Mouse (Mus musculus) liver, postnatal 0 days (tissue): ENCODE measurements around the gene Thoc2. TPM values are rescaled to one million over a fixed set of nuclear protein-coding genes. Genes with fewer than 3 reads are reported as not detected.

ENCODE experiments used
- ATAC-seq: fragments of 200-750 bp; cut with Nextera tagmentation; 2 replicates; pipeline ENCODE4 v1.8.0; 2017; ENCODE audit warnings: mild to moderate bottlenecking, moderate library complexity
- DNase-seq: peaks from one replicate; pipeline ENCODE4 v3.0.0-alpha.2; 2016
- H3K27ac ChIP-seq: fragments of 300-500 bp; sonication (generic); 2 replicates; pipeline ENCODE4 v1.5.1; 2014; ENCODE audit warnings: antibody characterized with exemption, moderate library complexity, mild to moderate bottlenecking, low read depth
- H3K27me3 ChIP-seq: fragments of 300-500 bp; sonication (generic); 2 replicates; pipeline ENCODE4 v1.6.1; 2014; ENCODE audit warnings: low read length, control low read depth, mixed read lengths; ENCODE audit not compliant: insufficient read depth
- H3K36me3 ChIP-seq: fragments of 300-500 bp; sonication (generic); replicated peaks from 2 replicates; pipeline ENCODE4 v1.6.1; 2014; ENCODE audit warnings: mild to moderate bottlenecking, control low read depth, low read length, moderate library complexity, mixed read lengths; ENCODE audit not compliant: insufficient read depth
- H3K4me1 ChIP-seq: fragments of 300-500 bp; sonication (generic); 2 replicates; pipeline ENCODE4 v1.6.1; 2014; ENCODE audit warnings: antibody characterized with exemption, mild to moderate bottlenecking, control low read depth; ENCODE audit not compliant: insufficient read depth
- H3K4me2 ChIP-seq: fragments of 300-500 bp; sonication (generic); 2 replicates; pipeline ENCODE4 v1.6.1; 2014; ENCODE audit warnings: low read depth, mild to moderate bottlenecking, low read length, moderate library complexity, mixed read lengths
- H3K4me3 ChIP-seq: fragments of 300-500 bp; sonication (generic); 2 replicates; pipeline ENCODE4 v1.5.1; 2014; ENCODE audit warnings: low read depth, low read length
- H3K9ac ChIP-seq: fragments of 300-500 bp; sonication (generic); replicated peaks from 2 replicates; pipeline ENCODE4 v1.6.1; 2014; ENCODE audit warnings: mild to moderate bottlenecking, moderate library complexity
- H3K9me3 ChIP-seq: fragments of 300-500 bp; sonication (generic); 2 replicates; pipeline ENCODE4 v1.6.1; 2016; ENCODE audit warnings: mild to moderate bottlenecking, control low read depth, low read length, mixed read lengths
- CTCF ChIP-seq: sonication (generic); IDR thresholded peaks from 2 replicates; pipeline ENCODE4 v1.5.1; 2016; ENCODE audit warnings: antibody characterized with exemption, low read depth
- EP300 ChIP-seq: IDR thresholded peaks from 2 replicates; pipeline ENCODE4 v1.6.1; 2016; ENCODE audit warnings: antibody characterized with exemption, low read depth, mild to moderate bottlenecking
- WGBS: fragments of 180-500 bp; shearing (Covaris S2); extraction: QIAGEN DNeasy Blood & Tissue Kit; methylation state at CpG from one replicate; pipeline ENCODE4 v1.1.7; 2014; ENCODE audit not compliant: insufficient replicate concordance; 5-methylcytosine and 5-hydroxymethylcytosine counted together
- microRNA-seq: library from miRNA; unstranded; fragments of <30 nt; microRNA quantifications from one replicate; pipeline ENCODE4, GENCODE M21; 2016
- polyA plus RNA-seq: library from polyadenylated mRNA; unstranded; fragments of >200 nt; fragmentation: Nextera tagmentation; extraction: Ambion mirVana; gene quantifications from 2 replicates; pipeline ENCODE4 v1.2.1, GENCODE M21; 2015

Thoc2 gene
- polyA plus RNA-seq, 1 experiment from 2014 or later: 25.7 TPM

- DNase-seq: no peak
- Histone ChIP-seq H3K4me2 (no peak overlapping the region), H3K36me3 (peaks cover 3% of the 10 kb centered on the region), H3K9me3 (no peaks in the 10 kb centered on the region), H3K9ac (no peak overlapping the region), H3K4me3 (no peak overlapping the region), H3K27me3 (no peaks in the 10 kb centered on the region), H3K27ac (no peak overlapping the region), H3K4me1 (no peaks in the 10 kb centered on the region)
- TF ChIP-seq EP300 (no peak), CTCF (no peak)
- no peak for ATAC-seq
Measured at GRCm38 (mm10) chrX:41837823-41838222, 82.7 kb downstream of the Thoc2 start.

- no peaks in the 10 kb centered on the region for H3K4me1 ChIP-seq
- no peaks in the 10 kb centered on the region for H3K9me3 ChIP-seq
- no peak overlapping the region for H3K9ac ChIP-seq
- 0 out of 2 replicates have a peak, but pooled peaks cover 2% of the 10 kb centered on the region for H3K36me3 ChIP-seq
- no peaks in the 10 kb centered on the region for H3K27me3 ChIP-seq
- no peak overlapping the region for H3K4me2 ChIP-seq
- no peak overlapping the region for H3K4me3 ChIP-seq
- ATAC-seq (no peak), DNase-seq (no peak)
- H3K27ac ChIP-seq: no peak overlapping the region
- no peak for TF ChIP-seq CTCF
- TF ChIP-seq EP300: no peak
Measured at GRCm38 (mm10) chrX:41805592-41805991, 114.9 kb downstream of the Thoc2 start.

DNA sequence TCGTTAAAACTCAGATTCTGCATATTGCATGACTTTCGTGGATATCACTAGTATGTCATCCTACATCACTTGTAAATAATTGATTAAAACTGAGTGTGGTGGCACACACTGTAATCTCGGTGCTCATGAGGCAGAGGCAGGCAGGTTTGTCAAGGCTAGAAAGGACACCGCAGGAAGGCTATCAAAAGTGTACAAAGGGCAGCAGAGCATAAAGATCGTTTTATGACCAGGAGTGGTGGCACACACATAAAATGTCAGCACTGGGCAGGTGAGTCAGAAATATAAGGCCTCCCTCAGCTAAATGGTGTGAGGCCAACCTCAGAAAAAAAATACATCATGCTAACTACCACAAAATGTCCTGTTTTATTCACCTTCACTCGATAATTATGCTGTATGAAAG, 127.2 kb downstream of the Thoc2 start:
- Histone ChIP-seq H3K27me3 (no peaks in the 10 kb centered on the region), H3K4me2 (no peak overlapping the region), H3K4me1 (no peaks in the 10 kb centered on the region), H3K9me3 (no peaks in the 10 kb centered on the region), H3K36me3 (peaks cover 3% of the 10 kb centered on the region; the same call in 1 of the 2 replicates), H3K9ac (no peak overlapping the region), H3K4me3 (no peak overlapping the region), H3K27ac (no peak overlapping the region)
- DNase-seq (no peak), ATAC-seq (no peak)
- TF ChIP-seq CTCF (no peak), EP300 (no peak)
- WGBS: 82% methylated on average over 6 of the region's 6 CpGs

Small RNA genes within 50 kb of the gene (microRNA-seq; reads per million reads assigned to microRNA genes)
- gene Gm44490: not detected

Other genes with a start within 250 kb of the Thoc2 start
- gene Xiap, start 139.0 kb upstream of the Thoc2 start, polyA plus RNA-seq: 8.9 and 9.5 TPM in 2 replicates
- gene Stag2, start 228.6 kb upstream of the Thoc2 start, polyA plus RNA-seq: 14.2 and 16.9 TPM in 2 replicates